Mouse (Mus musculus) midbrain, postnatal 0 days (tissue): ENCODE measurements around the gene Kcnj12. TPM values are rescaled to one million over a fixed set of nuclear protein-coding genes. Genes with fewer than 3 reads are reported as not detected.

ENCODE experiments used
- ATAC-seq: fragments of 200-750 bp; cut with Nextera tagmentation; 2 replicates; pipeline ENCODE4 v1.8.0; 2017; ENCODE audit warnings: moderate number of reproducible peaks, mild to moderate bottlenecking, moderate TSS enrichment, moderate library complexity; ENCODE audit not compliant: low FRiP score
- DNase-seq: peaks from one replicate; pipeline ENCODE4 v3.0.0-alpha.2; 2015; ENCODE audit warnings: low spot score
- H3K27ac ChIP-seq: fragments of 300-500 bp; sonication (generic); 2 replicates; pipeline ENCODE4 v1.5.1; 2014; ENCODE audit warnings: low read depth, mild to moderate bottlenecking, low read length, mixed read lengths
- H3K27me3 ChIP-seq: fragments of 300-500 bp; sonication (generic); 2 replicates; pipeline ENCODE4 v1.6.1; 2014; ENCODE audit warnings: low read length, control low read depth, mixed read lengths; ENCODE audit not compliant: insufficient read depth
- H3K36me3 ChIP-seq: fragments of 300-500 bp; sonication (generic); 2 replicates; pipeline ENCODE4 v1.6.1; 2014; ENCODE audit warnings: low read length, control low read depth, mixed read lengths; ENCODE audit not compliant: insufficient read depth
- H3K4me1 ChIP-seq: fragments of 300-500 bp; sonication (generic); 2 replicates; pipeline ENCODE4 v1.6.1; 2014; ENCODE audit warnings: mild to moderate bottlenecking, control low read depth, antibody characterized with exemption, low read length, mixed read lengths; ENCODE audit not compliant: insufficient read depth
- H3K4me2 ChIP-seq: fragments of 300-500 bp; sonication (generic); 2 replicates; pipeline ENCODE4 v1.6.1; 2014; ENCODE audit warnings: low read depth, mild to moderate bottlenecking, low read length, mixed read lengths; ENCODE audit not compliant: poor library complexity, severe bottlenecking
- H3K4me3 ChIP-seq: fragments of 300-500 bp; sonication (generic); 2 replicates; pipeline ENCODE4 v1.5.1; 2014; ENCODE audit warnings: low read depth, mild to moderate bottlenecking, low read length, moderate library complexity
- H3K9ac ChIP-seq: fragments of 300-500 bp; sonication (generic); replicated peaks from 2 replicates; pipeline ENCODE4 v1.6.1; 2014; ENCODE audit warnings: mild to moderate bottlenecking, low read length, moderate library complexity, mixed read lengths; ENCODE audit not compliant: poor library complexity, severe bottlenecking
- H3K9me3 ChIP-seq: fragments of 300-500 bp; sonication (generic); 2 replicates; pipeline ENCODE4 v1.6.1; 2016; ENCODE audit warnings: low read length, control low read depth
- CTCF ChIP-seq: IDR thresholded peaks from 2 replicates; pipeline ENCODE4 v1.5.1; 2016; ENCODE audit warnings: antibody characterized with exemption, mild to moderate bottlenecking
- WGBS: fragments of 180-500 bp; shearing (Covaris S2); extraction: QIAGEN DNeasy Blood & Tissue Kit; methylation state at CpG from one replicate; pipeline ENCODE4 v1.1.7; 2014; 5-methylcytosine and 5-hydroxymethylcytosine counted together
- polyA plus RNA-seq: library from polyadenylated mRNA; unstranded; fragments of >200 nt; fragmentation: Nextera tagmentation; extraction: Ambion mirVana; gene quantifications from 2 replicates; pipeline ENCODE4 v1.2.1, GENCODE M21; 2015
- total RNA-seq: library from RNA; depleted of rRNA; stranded (reverse); fragments of >200 nt; gene quantifications from 2 replicates; pipeline ENCODE4 v1.2.3, GENCODE M21; 2014

Kcnj12 gene
- total and polyA plus RNA-seq, 2 experiments from 2014 or later: 3.1 to 23.6 TPM

GRCm38 (mm10) chr11:60979788-60980187 is 42.6 kb upstream of the Kcnj12 start:
- H3K27me3 ChIP-seq: no peaks in the 10 kb centered on the region
- ATAC-seq (no peak), DNase-seq (no peak)
- no peak for TF ChIP-seq CTCF
- H3K4me2 ChIP-seq: no peak overlapping the region
- H3K36me3 ChIP-seq: no peaks in the 10 kb centered on the region
- H3K4me3 ChIP-seq: no peak overlapping the region
- 94% methylated on average over 5 of the region's 5 CpGs for WGBS
- H3K9ac ChIP-seq: no peak overlapping the region
- no peaks in the 10 kb centered on the region for H3K9me3 ChIP-seq
- no peak overlapping the region for H3K27ac ChIP-seq
- no peaks in the 10 kb centered on the region for H3K4me1 ChIP-seq

- no peaks in the 10 kb centered on the region for H3K36me3 ChIP-seq
- no peak overlapping the region for H3K4me3 ChIP-seq
- no peak overlapping the region for H3K4me2 ChIP-seq
- no peak overlapping the region for H3K27ac ChIP-seq
- no peak overlapping the region for H3K9ac ChIP-seq
- TF ChIP-seq CTCF: no peak
- no peaks in the 10 kb centered on the region for H3K27me3 ChIP-seq
- H3K4me1 ChIP-seq: no peaks in the 10 kb centered on the region
- DNase-seq (no peak), ATAC-seq (no peak)
- 51% methylated on average over 14 of the region's 14 CpGs for WGBS
- no peaks in the 10 kb centered on the region for H3K9me3 ChIP-seq
Observed at GRCm38 (mm10) chr11:60981693-60982486, 40.5 kb upstream of the Kcnj12 start.

DNA sequence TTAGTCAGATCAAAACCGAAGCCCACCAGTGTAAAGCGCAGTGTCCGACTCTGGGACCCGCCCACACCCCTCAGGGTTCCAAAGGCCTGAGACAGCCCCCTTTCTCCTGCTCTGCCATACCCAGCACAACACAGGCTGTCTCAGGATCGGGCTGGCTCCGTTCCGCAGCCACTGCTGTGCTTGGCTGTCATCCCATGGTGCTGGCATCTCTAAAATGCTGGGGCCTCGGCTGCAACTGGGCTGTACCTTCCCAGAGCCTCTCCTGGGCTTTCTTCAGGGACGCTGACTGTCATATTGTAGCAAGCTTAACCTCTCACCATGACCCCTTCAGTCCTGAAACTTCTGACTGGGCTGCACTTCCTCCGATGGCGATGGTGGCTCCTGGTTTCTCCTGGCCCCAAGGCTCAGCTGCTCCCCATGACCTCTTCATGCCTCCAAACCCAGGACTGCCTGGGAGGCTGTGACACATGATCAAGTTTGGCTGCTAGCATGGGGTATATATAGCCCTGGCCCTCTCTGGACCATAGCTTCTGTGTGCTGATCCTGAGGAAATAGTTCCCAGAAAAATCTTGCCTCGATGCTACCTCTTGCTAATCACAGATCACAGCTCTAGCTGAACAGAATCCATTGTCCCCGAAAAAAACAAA is 37.3 kb upstream of the Kcnj12 start:
- H3K4me3 ChIP-seq: no peak overlapping the region
- H3K9me3 ChIP-seq: no peaks in the 10 kb centered on the region
- H3K4me2 ChIP-seq: no peak overlapping the region
- no peak for TF ChIP-seq CTCF
- DNase-seq: peak; percentile 83
- no peak overlapping the region for H3K9ac ChIP-seq
- no peak for ATAC-seq
- 52% methylated on average over 13 of the region's 13 CpGs for WGBS
- H3K36me3 ChIP-seq: no peaks in the 10 kb centered on the region
- H3K27ac ChIP-seq: no peak overlapping the region
- no peaks in the 10 kb centered on the region for H3K4me1 ChIP-seq
- no peaks in the 10 kb centered on the region for H3K27me3 ChIP-seq

- no peak for TF ChIP-seq CTCF
- 0 out of 2 replicates have a peak, but pooled peaks cover 5% of the 10 kb centered on the region for H3K9me3 ChIP-seq
- DNase-seq (no peak), ATAC-seq (no peak)
- WGBS: 82% methylated on average over 3 of the region's 3 CpGs
- H3K4me3 ChIP-seq: no peak overlapping the region
- H3K4me2 ChIP-seq: no peak overlapping the region
- H3K36me3 ChIP-seq: no peaks in the 10 kb centered on the region
- no peak overlapping the region for H3K27ac ChIP-seq
- H3K27me3 ChIP-seq: no peaks in the 10 kb centered on the region
- no peaks in the 10 kb centered on the region for H3K4me1 ChIP-seq
- H3K9ac ChIP-seq: no peak overlapping the region
Observed at GRCm38 (mm10) chr11:60990428-60990827, 31.9 kb upstream of the Kcnj12 start.

DNA sequence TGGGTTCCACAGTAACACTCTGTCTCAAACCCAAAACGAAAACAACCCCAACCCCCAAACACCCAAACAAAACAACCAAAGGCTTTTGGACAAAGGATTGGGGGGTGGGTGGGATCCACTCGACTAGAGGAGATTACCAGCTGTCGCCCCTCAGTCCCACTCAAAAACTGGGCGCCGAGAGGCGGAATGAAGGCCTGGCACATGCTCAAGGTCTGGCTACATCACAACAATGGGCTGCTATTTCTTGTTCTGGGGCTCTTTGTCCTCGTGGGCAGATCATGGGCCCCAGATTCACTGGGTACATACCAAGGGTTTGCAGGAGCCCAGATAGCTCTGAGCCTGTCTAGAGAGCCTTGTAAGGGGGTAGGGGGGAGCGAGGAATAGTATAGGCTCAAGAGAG is 19.6 kb upstream of the Kcnj12 start:
- Histone ChIP-seq H3K4me2 (no peak overlapping the region), H3K36me3 (no peaks in the 10 kb centered on the region), H3K4me3 (no peak overlapping the region), H3K27me3 (no peaks in the 10 kb centered on the region), H3K4me1 (no peaks in the 10 kb centered on the region), H3K9me3 (no peaks in the 10 kb centered on the region), H3K9ac (no peak overlapping the region), H3K27ac (no peak overlapping the region)
- ATAC-seq (no peak), DNase-seq (no peak)
- 67% methylated on average over 8 of the region's 8 CpGs for WGBS
- TF ChIP-seq CTCF: no peak

GRCm38 (mm10) chr11:61004046-61004445 is 18.3 kb upstream of the Kcnj12 start:
- no peaks in the 10 kb centered on the region for H3K4me1 ChIP-seq
- H3K4me2 ChIP-seq: no peak overlapping the region
- TF ChIP-seq CTCF: no peak
- H3K36me3 ChIP-seq: no peaks in the 10 kb centered on the region
- ATAC-seq (no peak), DNase-seq (no peak)
- no peak overlapping the region for H3K4me3 ChIP-seq
- 73% methylated on average over 4 of the region's 4 CpGs for WGBS
- H3K27ac ChIP-seq: no peak overlapping the region
- H3K9me3 ChIP-seq: no peaks in the 10 kb centered on the region
- no peak overlapping the region for H3K9ac ChIP-seq
- H3K27me3 ChIP-seq: no peaks in the 10 kb centered on the region
